Mouse (Mus musculus) liver, adult 2 months (tissue): ENCODE measurements around the gene Iscu.

Experiments
- CTCF ChIP-seq: fragments of 200-500 bp; IDR thresholded peaks from 2 replicates; pipeline ENCODE4 v1.5.1; 2011; ENCODE audit warnings: low read depth, low read length, control low read depth
- POLR2A ChIP-seq: fragments of 200-500 bp; IDR thresholded peaks from 2 replicates; pipeline ENCODE4 v1.6.1; 2011; ENCODE audit warnings: low read length, control low read depth; ENCODE audit not compliant: insufficient read depth; ENCODE audit errors: extremely low read depth

- TF ChIP-seq CTCF (no peak), POLR2A (no peak)
These were observed 51.7 kb downstream of the Iscu start for GRCm38 (mm10) chr5:113824228-113824627.
